Mouse (Mus musculus) cerebellum, postnatal 4 days (tissue): ENCODE data around the gene Pcdh7.

Experiments
- DNase-seq, 2 experiments: peaks; one replicate each; pipeline ENCODE4 v3.0.0; 2022; ENCODE audit warnings: low spot score in 2 of 2, mixed read lengths in 1 of 2

Gene Pcdh7

DNA sequence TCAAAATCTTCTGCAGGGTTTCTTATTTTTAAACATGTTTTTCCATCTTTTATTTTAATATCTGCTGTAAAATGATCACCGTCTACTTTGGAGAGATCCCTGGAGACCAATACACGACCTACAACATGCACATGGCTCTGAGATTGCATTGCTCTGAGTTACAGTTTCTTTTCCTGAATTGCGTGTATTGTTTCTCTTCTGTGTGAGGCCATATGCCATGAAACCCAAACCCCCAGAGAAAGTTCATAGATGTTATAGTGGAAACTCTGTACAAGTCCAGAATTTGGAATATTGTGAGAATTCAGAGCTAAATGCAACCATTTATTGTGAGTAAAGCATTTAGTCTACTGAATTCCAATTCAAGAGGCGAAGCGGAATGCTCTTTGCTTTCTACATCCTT is 203.4 kb downstream of the Pcdh7 start:
- DNase-seq, result no peak

DNA sequence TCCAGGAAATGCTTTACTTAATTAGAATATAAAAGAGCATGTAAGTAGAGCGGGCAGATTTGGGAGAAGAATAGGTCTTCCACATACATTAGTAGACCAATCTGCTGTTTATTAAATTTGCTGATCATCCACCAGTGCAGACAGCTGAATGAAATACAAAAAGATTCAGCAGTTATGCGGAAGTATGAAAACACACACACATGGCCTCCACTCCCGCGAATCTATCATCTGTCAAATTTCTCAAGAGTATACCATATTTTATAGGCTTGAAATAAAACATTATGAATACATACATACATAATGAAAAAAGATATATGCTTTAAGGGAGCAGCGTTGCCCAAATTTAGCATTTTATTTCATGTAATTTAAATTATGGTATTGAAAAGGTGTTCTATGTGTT is 213.6 kb downstream of the Pcdh7 start:
- no peak for DNase-seq

DNA sequence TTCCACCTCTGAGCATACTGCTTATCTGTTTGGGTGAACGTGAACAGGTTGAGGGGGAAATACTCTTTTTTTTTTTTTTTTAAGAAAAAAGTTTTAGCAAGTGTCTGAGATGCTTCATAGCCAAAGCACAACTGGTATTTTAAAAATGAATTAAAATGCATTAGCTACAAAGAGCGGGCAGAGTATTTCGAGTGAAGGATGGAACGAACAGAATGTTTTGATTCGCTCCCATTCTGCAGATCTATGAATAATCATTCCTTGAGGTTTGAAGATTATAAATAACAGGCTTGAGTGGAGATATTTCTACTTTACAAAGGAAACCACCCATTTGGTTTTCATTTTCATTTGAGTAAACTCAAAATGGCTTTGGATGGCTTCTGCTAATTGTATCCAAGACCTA is 214.0 kb downstream of the Pcdh7 start:
- no peak for DNase-seq

DNA sequence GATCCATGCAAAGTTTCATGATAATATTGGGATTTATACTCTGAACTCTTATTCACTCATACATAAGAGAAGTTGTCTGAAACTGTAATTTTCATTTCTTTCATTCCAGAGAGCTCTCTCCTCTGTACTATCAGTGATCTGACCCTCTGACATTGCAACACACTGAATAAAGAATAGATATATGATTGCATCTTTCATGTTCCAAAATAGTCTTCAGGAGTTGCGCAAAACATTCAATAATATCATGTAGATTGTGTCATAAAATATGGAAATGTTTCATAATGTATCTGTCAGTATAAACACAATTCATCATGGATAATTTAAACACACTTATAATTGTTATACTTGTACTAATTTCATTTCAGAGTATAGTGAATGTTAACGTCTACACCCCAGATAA is 216.9 kb downstream of the Pcdh7 start:
- no peak for DNase-seq

DNA sequence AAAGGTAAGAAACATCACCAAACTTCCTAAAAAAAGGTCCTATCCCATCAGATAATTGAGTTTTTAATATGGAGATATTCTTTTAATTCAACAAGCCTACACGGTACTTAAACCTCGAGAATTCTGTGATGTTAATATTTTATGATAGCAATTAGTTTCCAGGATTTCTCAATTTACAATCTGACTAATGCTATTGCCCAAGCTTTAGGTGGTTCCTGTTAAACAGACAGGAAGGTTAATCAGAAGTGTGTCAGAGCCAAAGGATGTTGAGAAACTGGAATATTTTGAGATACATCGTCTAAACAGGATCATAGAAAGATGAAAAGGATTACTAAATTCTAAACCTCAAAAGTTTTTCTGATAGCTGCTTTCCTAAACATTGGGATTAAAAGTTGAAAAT is 222.7 kb downstream of the Pcdh7 start:
- DNase-seq, result no peak

DNA sequence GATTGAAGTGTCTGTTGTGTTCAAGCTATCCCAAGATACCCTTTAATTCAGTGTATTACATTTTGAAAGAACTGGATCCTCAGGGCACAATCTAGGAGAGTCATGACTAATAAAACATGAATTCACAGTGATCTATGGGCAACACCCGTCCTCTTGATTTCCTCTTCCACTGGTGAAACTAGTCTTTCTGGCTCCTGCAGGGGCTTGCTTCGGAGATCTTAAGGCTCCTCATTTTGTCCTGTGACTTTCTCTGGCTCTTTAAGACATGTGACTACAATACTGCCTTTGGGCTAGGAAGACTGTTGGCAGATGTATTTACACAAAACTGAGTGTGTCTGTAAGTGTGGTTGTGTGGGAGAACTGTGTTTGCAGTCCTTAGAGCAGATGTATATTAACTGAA is 225.4 kb downstream of the Pcdh7 start:
- no peak for DNase-seq

DNA sequence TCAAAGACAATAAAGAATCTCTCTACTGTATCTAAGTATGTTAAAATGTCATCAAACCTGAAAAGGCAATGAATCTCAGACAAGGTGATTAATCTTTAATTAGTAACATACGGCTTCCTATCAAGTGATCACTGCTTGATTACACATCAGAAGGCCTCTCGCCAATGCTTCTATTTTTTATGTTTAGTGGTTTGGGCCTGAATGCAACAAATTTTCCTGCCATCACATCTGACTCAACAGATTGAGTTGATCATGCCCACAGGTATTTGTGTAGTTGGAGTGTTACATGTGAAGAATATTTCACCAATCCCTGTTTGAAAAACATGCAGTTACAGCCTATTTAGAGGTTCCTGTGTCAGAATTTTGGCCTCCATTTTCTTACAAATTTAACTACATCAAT is 225.8 kb downstream of the Pcdh7 start:
- DNase-seq, result no peak

DNA sequence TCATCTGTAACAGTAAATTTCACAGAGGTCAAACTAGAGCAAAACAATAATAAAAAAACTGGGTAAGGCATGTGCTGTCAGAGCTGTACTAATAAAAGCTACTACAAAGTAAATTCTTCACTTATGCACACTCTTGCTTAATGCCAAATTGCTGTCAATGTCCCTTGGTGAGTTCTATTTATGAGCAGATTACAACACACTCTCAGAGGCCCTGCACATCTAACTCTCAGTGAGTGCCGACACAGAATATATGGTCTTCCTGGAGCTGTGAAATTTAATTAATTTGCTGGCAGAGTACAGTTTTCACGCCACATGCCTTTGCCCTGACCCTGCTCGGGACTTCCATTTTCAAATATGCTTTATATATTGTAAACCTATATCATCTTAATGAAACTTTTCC is 227.7 kb downstream of the Pcdh7 start:
- no peak for DNase-seq

DNA sequence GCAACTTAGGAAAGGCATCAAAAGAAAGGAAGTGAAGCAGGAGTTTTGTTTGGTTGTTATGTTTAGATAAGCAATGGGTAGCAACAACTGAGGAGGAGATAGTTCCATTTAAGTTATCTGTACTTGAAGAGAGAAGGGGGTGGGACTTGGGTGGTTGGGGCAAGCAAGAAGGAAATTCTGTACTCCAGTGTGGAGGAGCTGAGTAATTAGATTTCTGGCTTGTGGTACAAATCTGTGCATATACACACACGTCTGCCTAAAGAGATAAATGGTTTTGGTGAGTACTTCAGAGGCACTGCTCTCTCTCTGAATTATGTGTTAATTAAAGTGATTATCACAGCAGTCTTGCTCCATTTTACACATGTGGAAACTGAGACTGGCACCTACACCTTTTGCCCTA is 241.6 kb downstream of the Pcdh7 start:
- no peak for DNase-seq

DNA sequence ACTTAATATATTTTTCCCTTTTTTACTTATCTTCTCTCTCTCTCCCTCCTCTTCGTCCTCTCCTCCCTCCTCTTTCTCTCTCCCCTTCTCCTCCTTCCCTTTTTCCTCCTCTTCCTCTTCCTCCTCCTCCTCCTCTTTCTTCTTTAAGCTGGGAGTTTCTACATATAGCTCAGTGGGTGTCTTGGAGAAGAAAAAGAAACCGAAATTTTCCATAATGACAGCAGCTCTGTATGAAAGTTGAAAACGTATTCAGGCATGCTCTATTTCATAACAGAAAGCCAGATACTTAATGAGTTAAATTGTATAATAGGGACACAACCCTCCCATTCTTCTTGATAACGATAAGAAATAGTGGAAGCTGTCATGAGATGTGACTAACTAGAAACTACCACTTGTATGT is 246.0 kb downstream of the Pcdh7 start:
- no peak for DNase-seq

DNA sequence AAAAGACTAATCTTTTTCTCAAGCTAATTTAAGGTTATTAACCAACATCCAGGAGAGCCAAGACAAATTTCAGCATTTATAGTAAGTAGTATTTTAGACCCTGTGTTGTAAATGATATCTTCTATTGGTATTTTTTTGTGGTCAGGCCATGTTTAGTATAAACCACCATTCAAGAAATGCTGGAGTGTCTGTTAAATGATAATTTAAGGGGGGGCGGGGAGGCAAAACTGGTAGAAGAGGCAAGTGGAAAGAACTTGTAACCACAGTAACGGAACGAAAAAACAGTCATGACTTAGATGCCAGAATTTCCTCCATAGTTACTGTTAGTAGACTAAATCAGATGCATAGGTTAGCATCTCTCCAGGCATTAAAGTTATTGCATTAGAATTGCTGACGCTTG is 246.4 kb downstream of the Pcdh7 start:
- DNase-seq, result no peak

DNA sequence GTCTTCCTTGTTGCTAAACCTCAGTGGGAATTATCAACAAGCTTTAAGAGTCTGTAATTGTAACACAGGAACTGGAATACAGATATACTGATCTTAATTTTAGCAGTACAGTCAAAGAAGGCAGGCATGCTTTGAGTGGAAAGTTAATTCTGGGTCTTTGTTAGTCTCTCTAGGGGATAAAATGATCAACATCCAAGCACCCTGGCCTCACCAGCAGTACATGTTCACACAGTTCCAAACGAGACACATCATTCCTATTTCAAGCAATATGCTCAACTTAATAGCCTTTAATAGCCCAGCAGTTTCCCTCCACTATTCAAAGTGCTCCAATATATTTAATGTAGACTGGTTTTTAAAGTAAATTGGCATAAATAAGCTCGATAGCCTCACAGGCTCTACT is 275.8 kb downstream of the Pcdh7 start:
- DNase-seq, result no peak

DNA sequence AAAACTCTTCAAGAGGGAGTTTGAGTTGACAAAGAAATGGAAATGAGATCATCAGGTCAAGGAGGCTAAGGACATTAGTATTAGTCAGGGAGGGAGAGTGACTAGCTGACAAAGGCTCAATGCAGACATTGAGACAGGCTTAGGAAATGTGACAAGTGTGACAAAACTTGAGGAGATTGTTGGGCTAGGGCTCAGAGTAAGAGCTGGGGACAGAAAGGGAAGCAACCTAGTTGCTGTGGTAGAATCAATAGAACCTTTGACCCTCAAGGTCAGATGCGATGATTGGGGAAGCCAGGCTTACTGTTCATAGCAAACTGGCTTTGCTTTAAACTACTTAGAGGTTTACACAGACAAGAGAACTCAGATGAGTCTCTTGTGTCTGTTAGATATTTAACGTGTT is 303.6 kb downstream of the Pcdh7 start:
- no peak for DNase-seq

DNA sequence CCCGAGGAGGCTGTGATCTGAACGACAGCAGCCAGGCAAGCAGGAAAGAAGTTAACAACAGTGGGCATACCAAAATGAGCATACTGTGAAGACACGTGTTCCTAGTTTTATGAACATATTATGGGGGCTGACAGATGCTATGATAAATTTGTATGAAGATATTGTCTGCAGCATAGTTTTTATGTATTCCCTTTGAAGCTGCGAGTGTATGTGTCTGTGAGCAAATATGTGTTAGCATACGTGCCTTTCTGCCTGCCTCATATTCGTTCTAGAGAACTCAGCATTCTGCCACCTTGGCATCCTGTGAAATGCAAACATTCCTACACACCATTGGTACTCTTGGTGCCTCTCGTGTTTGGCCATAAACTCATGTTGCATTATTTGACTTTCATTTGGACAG is 307.4 kb downstream of the Pcdh7 start:
- DNase-seq, result no peak

DNA sequence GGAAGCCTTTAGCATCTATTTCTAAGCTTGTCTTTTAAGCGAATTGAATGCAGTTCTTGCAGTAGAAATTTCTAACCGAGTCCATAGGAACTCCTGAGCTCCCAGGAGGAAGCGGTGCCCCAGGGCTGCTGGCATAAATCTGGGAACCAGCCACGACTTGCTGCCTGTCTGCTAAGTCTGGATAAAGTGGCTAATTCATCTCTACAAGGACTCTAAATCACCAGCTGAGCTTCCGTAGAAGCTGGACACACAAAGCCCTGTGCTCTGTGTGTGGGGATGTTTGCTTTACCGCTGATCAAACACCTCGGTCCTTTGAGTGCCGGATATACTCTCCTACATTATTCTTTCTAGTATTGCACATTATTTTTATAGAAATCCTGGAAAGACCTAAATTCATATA is 308.0 kb downstream of the Pcdh7 start:
- no peak for DNase-seq

DNA sequence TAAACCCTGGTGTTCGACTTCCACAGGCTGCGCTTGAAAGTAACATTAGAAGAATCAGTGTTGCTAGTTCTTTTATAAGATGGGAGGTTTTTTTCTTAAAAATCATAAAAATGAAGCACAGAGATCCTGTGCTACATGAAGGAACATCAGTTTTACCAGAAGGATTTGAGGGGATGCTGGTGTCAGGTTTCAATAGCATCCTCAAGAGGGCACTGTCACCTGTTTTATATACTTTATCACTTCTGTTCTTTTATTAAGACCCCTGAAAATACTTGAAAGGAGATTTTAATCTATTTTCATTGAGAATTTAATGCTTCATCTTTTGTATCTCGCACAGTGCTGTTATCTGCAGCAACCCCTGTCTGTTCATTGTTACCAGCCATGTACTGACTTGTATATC is 322.1 kb downstream of the Pcdh7 start:
- DNase-seq, result no peak

DNA sequence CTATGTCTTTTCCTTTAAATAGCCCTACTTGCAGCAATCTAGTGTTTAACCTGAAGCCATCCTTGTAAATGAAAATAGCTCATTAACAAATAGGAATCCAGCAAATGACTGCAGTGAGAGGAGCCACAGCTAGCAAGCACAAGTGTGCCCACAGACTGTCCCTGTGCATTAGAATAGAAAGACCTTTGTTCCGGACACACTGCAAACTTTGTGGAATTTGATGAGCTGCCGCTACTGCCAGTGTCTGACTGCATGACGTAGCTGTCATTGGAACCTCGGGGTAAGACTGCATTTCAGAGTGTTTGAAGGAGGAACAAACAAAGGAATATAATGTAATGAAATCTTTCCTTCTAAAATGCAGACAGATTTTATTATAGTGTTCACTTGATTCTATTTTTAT is 326.4 kb downstream of the Pcdh7 start:
- no peak for DNase-seq

DNA sequence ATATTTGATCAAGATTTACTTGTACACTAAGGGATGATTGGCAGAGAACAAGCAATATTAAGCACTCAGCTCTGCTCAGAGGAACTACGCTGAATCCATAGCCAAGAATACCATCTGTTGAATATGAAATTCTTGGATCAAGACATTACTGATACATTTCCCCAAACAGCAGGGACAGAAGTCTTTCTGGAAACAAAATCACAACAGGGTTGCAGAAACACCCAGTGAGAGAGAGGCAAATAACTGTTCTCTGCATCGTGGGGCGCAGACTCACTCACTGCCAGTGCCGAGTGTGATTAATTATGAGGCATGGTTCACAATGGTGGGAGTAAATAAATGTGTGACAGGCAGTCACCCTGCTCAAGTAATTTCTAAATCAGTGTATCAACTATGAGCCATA is 363.3 kb downstream of the Pcdh7 start:
- peak in 1 of 2 experiments; percentile 4 for DNase-seq

DNA sequence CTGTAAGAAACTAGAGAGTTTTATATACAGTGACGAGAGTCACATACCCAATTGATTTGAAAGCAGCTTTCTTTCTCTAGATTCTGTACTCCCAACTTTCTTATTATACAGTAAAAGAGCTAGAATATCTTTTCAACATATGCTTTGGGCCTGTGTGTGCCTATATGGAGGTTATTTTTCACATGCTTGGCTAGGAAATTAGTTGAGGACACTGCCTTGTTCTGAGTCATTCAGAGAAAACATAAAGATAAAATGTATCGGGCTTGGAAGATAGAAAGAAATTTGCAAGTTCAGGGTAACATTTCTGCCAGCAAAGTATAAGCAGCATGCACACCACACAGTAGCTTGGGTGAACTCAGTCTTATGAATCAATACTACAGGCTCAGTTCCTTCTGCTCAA is 364.5 kb downstream of the Pcdh7 start:
- no peak for DNase-seq

DNA sequence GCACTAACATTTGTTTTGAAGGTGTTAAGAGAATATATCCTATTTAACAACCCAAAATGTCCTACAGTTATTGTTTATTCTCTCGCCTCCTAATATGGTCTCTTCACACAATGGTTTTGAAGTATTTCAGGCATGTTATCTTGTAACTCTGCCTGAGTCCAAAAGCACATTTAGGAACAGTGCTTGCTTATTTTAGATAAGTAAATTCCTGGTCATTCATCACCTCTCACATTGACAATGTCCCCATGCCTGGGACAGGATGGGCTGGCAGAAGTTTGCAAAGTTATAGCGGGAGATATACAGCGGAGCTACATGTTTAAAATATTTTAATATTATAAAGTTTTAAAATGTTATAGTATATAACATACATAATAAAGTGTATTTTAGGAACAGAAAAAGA is 365.3 kb downstream of the Pcdh7 start:
- no peak for DNase-seq

DNA sequence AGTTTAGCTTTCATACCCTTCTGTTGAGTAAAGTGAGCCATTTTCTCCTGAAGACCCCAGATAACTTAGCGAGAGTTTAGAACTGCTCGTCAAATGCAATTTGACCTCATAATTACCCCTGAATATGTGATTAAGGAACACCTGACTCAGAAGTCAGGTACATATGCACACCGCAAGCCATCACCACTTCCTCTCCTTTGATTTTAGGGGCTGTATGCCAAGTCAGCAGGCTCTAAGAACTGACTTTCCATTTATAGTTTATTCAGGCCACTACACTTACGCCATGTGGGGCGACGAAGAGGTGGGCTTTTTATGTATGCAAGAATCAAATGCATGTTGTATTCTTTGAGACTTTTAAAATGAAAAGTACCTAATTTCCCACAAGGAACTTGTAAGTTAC is 366.2 kb downstream of the Pcdh7 start:
- no peak for DNase-seq

DNA sequence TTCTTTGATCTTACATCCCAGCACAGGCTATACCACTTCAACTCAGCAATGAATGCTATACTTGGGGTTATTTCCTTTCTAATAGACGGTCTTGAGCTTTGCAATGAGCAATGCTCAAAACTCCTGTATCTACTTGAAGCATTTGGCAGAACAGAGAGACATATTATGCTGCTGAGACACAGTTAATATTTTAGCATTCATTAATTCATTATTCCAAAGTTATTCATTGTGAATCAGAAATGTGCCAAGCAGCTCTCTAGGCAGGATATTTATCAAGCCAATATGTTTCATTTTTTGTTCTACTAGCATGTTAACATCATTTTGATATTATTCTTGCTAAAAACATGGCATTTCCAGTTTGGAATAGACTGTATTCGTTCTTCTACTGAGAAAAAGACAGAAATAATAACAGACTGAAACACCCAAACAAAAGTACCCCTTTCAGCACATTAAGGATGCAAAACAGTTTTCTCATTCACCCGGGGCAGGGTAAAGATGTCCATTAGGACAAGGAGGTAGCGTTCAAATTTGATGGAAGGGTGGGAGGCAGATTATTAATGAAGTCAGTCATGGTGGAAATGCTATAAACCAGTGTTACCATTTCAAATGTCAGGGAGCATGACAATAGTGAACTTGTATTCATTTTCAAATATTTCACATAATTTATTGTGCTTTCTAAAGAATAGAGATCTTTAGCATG is 391.0 kb downstream of the Pcdh7 start:
- no peak for DNase-seq

DNA sequence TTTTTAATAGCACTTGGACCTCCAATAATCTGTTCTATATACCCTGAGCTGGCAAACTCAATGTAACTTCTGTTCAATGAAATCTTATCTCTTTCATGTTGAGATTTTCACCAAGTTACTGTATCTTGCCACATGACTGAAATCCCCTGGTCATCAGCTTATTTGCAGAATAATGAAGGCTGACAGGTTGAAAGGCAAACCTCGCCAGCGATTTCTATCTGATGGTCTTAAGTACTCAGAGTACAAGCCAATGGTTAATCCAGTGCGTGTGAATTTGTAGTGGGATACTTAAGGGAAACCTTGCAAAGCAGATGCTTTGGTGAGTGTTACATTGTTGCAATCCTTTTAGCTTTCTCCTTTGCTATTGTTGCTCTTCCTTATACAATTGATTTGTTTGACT is 398.3 kb downstream of the Pcdh7 start:
- no peak for DNase-seq

DNA sequence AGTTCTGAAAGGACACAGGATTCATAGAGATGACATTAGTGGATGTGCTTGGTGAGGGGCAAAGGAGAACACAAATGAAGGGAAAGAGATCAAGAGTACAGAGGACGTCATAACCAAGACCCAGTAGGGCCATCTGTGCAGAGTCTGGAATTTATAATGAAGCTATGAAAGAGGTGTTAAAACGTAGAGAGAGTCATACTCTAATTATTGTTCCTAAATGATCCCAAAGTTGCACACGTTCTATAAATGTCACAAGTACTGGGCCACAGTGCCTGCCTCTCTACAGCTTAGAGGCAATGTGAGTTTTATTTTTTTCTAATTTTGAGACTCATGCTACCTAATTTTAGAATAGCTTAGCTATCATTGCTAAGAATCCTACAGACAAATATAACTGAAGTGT is 400.1 kb downstream of the Pcdh7 start:
- DNase-seq, result no peak
